Mouse (Mus musculus) T-helper 1 cell (primary cell): ENCODE measurements around the gene Map2k5.

Source experiments
- in situ Hi-C: fragments of 300-600 bp; cut with MboI, MseI; formaldehyde crosslinking; loops from one replicate; pipeline ENCODE4 v1.15.1; 2025; ENCODE audit warnings: high pct_unique_total_duplicates

Gene Map2k5

DNA sequence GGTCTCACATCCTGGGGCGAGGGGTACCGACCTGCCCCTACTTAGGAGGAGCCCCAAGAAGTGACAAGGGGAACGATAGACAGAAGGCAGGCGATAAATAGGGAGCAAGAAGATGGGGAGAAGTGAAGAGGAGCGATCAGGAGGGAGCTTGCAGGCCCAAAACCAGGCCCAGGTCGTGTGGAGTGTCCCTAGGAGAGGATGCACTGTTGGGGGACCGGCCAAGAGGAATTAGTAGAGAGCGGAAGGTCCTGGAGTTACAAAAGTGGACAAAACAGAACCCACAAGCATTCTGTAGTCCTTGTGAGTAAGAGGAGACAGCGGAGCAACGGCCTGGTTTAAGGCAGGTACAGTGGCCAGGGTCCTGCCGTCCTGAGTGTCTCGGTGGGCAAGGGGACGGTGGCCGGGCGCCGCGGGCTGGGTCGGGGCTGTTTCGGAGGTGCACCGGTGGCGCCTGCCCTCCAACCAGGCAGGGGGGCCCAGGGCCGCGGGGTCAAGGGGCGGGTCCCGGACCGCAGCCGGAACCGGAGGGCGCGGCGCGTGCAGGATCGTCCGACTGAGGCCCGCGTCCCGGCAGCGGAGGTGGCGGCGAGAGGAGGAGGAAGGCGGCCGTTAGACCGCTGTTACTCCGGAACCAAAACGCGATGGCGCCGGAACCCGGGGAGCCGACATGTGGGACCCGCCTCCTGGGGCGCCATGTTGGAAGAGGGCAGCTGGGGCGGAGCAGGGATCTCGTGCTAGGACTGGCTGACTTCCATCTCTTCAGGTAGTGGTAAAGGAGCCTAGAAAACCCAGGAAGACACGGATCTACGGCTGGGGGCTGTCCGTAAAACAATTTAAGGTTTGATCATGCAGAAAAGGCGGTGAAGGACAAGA is at the start of gene Map2k5:
Gene Map2k5 (minus strand): TSS at position 633 of the 873 bp plus-strand sequence.
- in situ Hi-C loops, result no loop called here

DNA sequence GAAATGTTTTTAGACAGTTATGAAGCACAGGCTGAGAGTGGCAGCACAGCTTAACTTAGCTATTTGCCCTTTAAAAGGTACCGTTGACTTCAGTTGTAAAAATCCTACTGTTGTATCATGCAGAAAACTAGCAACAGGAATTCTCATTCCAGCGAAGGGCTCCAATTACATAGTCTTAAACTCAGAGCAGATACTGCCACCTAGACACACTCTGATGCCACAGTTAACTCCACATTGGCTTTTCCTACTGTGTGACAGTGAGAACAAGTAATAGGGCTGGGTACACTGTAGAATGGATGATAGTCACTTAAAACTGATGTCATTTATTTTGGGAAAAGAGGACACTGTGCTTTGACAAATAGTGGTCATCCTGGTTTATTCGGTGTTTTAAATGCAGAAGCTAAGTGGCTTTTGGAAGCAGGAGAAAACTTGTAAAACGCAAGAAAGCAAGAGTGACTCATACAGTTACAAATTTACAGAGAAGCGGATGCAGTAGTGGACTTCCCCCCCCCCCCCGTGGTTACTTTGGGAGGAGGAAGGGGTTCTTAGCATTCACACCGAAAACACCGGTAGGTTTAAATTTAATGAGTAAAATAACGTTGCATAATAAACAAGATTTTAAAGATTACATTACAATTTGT is 43.5 kb upstream of the Map2k5 start:
- in situ Hi-C loops, result no loop called here

DNA sequence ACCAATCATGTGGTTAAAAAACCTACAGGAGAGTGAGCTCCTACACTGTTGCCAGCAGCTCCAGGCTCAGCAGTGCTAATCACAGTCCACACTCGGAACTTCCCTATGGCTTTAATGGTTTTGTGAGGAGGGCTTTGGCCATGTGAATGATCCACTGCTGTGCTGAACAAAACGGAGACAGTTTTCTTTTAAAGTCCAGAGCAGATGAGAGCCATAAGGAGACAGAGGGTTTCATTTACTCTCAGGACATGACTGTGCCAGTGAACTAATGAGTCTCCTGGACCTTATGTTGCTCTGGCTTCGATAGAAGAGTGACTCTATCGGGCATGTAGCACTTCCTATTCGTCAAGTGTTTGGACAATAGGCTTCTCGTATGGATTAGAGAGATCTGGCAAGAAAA is 42.7 kb upstream of the Map2k5 start:
- in situ Hi-C loops, result no loop called here

DNA sequence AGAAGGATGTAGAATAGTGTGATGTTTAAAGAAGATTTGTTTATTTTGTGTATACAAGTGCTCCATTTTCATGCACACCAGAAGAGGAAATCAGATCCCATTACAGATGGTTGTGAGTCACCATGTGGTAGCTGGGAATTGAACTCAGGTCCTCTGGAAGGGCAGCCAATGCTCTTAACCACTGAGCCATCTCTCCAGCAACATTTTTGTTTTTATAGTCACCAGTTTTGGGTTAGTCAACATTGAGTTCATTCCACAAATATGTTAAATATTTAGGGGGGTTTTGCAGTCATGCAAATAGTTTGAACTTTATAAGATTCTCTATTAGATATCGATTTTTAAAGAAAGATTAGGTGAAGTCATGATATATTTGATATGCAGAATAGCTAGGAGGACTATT is 22.5 kb upstream of the Map2k5 start:
- in situ Hi-C loops, result no loop called here

DNA sequence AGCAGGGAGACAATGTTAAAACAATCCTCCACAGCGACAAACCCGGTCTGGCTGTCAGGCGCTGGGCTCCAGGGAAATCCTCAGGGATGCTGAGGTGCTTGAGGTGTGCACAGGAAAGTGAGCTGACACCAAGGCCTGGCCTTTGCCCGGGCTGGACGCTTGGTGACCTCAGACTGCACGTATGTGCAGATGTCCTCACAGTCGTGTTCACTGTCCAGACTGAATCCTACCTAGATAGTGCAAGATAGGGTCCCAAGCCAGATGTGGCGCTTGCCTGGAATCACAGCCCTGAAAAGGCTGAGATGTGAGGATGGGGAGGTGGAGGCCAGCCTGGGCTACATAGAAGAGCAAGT is 21.7 kb upstream of the Map2k5 start:
- in situ Hi-C loops, result no loop called here

DNA sequence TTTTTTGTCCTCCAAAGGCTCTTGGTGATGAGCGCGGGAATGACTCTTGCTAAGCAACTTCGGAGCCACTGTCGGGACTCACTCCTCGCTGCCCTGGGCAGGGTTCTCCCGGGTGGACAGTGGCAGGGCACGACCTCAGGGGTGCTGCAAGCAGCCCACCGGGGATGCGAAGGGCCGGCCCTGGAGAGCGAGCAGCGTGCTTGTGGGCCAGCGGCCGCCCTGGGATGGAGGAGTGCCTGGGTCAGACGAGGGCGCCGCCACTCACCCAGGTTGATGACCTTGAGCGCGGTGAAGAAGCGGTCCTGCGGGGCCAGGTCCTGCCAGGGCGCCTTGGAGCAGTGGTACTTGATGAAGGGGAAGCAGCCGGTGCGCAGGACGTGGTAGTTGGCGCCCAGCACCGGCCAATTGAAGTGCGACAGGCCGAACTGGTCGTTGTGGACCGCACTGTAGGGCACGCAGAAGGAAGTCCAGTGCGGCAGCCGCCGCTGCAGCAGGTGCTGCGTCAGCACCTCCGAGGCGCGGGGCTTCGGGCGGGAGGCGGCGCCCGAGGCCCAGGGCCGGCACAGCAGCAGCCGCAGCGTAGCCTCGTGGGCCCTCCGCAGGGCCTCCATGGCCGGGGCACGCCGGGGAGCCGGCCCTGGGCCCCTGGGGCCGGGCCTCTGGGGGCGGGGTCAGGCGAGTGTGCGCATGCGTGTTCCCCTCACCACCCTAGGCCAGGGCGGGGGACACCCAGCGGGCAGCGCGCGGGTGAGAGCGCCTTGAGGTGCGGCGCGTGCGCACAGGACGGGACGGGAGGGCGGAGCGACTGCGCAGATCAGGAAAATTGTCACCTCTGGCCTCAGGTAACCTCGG is 21.1 kb upstream of the Map2k5 start, which contains the start of gene 2300009A05Rik:
Gene 2300009A05Rik (minus strand): TSS at position 636 of the 852 bp plus-strand sequence.
- in situ Hi-C loops, result no loop called here

DNA sequence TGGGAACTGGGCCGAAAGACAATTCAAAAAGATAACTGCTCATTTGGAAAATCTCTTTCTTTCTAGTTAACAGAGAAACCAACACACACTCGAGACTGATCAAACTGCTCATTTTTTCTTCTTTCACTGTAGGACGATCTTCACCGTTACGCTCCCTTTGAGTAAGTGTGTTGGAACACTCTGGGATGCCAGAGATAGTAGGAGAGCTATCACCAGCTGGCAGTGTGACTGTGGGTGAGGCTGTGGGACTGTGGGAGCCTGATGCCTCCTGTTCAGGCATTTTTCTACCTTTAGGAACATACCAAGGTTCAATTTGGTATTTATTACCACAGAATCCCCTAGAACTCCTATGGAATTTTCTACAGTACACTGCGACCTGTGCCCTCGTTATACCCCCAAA is 17.9 kb upstream of the Map2k5 start:
- in situ Hi-C loops, result no loop called here

DNA sequence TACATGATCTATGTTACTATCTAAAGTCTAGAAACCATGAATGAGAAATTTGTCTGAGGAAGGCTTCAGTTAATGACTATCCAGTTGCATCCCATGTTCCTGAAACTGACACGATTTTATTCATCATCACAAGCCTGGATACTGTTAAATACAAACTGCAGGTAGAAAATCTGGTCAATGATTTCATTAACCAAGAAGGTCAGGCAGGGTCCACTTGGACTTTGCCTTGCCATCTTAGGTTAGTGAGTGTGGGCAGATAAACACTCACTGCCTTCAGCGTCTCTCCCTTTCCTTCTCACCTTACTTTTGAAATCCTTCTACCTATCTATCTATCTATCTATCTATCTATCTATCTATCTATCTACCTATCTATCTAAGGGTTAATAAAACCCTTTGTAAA is 13.6 kb upstream of the Map2k5 start:
- in situ Hi-C loops, result no loop called here

DNA sequence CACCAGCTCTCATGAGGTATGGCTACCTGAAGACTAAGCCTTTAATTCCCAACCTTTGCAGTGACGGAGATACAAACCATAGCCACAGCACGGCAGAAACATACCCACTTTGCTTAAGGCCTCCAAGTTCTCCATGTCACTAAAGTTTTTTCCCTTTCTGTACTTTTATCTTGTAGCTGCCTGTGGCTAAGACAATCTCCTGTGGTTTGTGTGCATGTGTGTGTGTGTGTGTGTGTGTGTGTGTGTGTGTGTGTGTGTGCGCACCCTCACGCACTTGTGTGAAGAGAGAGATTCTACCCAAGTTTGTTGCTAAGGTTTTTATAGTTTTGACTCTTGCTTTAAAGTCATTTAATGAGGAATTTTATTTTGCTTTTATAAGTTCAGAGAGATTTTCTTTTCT is 5.1 kb upstream of the Map2k5 start:
- in situ Hi-C loops, result no loop called here

DNA sequence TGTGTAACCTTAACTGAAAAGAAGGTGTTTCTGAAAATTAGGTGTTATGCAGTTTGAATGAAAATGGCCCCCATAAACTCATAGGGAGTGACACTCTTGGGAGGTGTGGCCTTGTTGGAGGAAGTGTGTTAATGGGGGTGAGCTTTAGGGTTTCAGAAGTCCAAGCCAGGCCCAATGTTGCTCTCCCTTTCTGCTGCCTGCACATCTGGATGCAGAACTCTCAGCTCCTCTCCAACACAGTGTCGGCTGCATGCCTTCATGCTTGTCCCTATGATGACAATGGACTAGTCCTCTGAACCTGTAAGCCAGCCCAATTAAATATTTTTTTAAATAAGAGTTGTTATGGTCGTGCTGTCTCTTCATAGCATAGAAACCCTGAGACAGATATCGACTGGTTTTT is 2.6 kb upstream of the Map2k5 start:
- in situ Hi-C loops, result no loop called here

DNA sequence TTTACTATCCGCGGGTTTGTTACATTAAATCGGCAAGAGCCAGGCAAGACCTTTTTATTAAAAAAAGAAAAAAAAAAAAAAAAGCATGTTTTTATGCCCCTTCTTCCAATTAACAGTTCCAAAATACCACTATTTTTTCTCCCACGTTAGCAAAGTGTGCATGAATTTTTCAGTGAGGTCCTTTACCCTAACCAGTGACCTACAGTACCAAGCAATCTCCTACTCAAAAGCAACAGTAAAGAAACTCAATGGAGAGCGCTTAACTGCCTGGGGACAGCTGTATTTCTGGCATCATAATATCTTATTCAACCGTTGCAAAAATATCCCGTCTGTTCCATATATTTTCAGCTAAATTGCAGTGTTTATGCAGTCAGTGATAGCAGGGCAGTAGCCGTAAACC is 472 bp upstream of the Map2k5 start:
- in situ Hi-C loops, result no loop called here

DNA sequence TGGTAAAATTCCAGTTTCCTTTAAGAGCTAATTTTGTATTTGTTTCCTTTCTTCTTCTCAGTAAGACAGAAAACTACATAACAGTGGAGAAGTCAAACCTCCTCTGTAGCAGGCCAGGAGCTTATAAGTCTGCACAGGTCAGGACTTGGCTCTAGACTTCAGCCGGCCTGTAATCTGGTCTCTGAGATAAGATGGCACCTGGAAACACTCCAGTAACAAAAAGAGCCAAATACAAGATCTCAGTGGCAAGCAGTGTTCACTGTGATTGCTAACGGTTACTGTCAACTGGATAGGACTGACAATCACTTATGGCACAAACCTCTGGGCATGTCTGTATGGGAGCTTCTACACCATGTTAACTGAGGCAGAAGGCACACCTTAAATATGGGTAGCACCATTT is 4.4 kb downstream of the Map2k5 start:
- in situ Hi-C loops, result no loop called here

DNA sequence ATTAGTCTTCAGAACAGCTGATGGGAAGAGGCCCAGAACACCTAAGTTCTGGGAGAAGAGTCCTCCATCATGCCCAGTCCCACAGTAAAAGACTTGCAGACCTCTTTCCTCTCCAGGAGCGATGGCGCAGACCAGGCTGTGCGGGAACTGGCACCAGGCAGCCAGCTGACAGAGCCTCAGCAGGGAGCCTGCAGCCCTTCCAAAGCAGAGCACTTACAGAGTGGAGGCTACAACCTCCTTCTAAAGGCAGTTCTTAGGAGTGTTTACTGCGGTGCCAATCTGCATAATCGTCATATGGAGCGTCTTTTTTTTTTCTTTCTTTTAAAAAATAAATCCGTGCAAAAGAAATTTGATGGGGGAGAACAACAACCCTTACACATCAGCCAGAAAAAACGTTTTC is 5.2 kb downstream of the Map2k5 start:
- in situ Hi-C loops, result no loop called here

DNA sequence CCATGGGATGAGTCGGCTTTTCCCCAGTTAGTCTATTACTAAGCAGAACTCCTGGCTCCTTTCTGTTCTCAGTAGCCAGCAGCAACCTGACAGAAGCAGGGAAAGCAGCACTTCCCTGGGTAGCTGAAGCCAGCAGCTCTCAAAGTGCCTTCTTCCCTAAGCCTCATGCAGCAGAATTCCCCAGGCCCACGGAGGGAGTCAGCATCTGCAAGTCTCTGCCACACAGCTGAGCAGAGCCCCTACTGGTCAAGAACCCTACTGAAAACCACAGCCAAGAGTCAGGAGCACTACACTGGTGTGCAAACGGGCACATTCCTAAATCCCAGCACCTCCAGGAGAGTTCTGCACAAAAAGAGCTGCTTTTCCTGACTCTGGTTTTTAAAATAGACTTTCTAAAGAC is 17.3 kb downstream of the Map2k5 start:
- in situ Hi-C loops, result no loop called here

DNA sequence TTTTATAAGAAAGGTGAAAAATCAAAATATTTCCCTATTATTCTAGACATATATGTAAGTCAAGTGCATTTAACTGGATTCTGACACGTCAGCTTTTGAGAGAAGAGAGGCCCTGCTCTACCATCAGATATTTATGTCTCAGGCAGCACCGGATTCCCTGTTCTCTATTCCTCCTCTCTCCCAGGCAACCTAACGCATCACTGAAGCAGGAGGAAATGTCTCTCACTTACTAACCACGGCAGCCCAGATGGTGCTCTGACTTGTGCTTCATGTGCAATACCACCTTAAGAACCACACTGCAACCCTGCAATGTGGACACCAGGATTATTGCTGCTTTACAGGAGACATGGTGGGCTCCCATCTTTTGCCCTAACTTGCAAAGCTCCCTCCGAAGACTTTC is 18.7 kb downstream of the Map2k5 start:
- in situ Hi-C loops, result no loop called here

DNA sequence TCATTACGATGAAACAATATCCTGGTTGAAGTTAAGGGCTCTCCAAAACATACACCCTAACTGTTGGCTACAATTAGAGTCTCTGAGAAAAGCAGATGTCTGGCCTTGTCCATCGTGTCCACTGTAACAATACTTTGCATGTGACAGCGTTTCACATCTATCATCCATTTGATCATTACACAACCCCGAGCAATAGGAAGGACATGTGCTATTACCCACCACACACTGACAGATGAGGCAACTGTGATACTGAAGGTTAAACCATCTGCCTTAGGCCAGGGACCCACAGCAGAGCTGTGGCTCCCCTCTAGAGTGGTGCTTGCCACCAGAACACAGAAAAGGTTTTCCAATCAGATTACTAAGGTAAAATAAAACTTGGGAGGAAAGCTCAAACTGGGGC is 21.0 kb downstream of the Map2k5 start:
- in situ Hi-C loops, result no loop called here

DNA sequence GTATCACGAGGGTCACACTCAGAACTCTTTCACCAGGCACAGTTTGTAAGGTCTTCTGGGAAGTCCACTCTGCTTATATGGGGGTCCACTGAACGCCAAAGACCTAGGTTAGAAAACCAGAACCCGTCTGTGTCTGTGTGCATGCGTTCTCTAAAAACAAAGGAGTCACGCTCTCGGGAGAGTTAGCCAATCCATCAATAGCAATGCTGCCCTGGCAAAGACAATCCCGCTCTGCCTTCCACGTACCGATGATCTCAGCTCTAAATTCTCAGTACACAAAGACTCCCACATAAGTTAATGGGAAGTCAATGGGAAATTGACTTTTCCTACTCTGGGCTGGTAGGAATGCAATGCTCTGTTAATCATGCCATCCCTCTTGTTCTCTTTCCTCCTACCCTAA is 21.4 kb downstream of the Map2k5 start:
- in situ Hi-C loops, result no loop called here

DNA sequence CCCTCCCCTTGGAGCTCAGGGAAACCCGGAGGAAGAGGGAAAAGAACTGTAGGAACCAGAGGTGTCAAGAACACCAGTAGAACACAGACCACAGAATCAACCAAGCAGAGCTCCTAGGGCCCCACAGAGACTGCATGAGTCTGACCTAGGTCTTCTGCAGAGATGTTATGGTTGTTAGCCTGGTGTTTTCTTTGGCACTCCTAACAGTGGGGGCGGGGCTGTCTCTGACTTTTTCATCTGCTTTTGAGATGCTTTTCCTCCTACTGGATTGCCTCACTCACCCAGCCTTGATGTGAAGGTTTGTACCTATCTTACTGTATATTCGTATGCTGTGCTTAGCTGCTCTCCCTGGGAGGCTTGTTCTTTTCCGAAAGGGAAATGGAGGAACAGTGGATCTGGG is 23.5 kb downstream of the Map2k5 start:
- in situ Hi-C loops, result no loop called here

DNA sequence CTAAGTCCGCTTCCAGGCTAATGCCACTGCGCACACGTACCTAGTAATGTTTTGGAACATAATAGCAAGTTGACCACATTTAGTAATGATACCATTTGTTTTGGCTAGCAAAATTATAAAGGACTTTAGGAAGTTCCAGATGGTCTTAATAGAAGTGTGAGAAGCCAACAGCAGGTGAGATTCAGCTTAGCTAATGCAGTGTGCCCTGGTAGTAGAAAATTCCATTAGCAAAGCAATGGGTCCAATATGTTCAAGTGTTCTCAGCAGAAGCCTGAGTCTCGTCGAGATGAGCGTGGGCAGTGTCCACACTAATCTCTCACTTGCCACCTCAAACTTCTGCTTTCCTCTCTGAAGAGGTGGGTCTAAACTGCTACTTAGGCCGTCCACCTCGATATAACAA is 27.7 kb downstream of the Map2k5 start:
- in situ Hi-C loops, result no loop called here

DNA sequence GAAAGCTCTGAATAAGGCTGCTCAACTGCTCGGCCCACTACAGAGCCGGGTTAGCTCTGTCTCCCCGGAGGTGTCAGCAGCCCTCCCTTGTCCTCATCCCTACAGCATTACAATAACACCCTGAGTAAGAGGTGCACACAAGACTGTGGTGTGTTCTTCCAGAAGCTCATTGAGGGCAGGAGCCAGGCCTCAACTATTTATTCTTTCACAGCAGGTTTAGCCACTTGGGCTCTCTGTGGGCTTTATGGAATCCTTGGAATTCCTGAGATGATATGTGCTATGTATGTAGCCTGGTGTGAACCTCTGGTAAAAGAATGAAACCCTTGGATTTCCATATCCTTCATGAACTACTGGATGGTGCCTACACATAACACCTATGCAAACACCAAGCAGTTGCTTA is 28.5 kb downstream of the Map2k5 start:
- in situ Hi-C loops, result no loop called here

DNA sequence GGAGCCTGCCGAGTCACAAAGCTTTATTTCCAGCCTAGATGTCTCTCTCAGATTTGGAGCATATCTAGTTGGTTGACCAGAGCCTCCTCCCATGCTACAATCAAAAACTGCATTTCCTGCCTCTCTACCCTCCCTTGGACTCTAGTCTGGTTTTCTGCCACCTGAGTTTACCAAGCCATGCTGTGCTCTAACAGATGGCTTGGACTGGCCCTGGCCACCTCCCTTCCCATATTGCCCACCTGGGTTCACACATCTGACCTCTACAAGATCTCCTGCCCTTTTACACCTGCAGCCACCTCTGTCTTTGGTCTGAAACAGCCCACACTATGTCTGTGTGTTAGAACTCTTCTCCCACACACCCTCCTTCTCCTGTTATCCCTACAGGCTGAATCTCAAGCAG is 29.6 kb downstream of the Map2k5 start:
- in situ Hi-C loops, result no loop called here

DNA sequence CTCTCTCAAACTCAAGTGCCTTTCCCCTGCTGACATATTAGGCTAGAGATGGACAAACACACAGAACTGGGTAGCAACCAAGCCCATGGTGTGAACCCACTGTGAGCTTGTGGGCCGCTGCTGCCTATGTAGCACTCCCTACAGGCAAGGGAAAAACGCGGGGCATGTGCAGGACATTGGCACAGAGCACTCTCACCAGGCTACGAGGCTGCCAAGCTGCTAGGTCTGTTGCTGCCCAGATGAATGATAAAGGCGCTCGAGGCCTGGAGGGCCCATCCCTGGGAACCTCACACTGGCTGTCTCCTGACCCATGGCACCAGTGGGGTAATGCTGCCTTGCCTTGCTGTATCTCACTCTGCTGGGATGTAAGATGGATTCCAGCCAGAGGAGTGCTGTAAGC is 31.7 kb downstream of the Map2k5 start:
- in situ Hi-C loops, result no loop called here
